Mouse (Mus musculus) CH12.LX (cell line): ENCODE data around the gene Rbpjl. TPM values are rescaled to one million over a fixed set of nuclear protein-coding genes. Genes with fewer than 3 reads are reported as not detected.
A peak's percentile ranks its signal among the peaks of the same experiment; 100 is the strongest.

ENCODE experiments used
- DNase-seq: peaks from one replicate; pipeline ENCODE4 v3.0.0-alpha.2; 2013; ENCODE audit errors: extremely low read depth
- H3K27ac ChIP-seq: 2 replicates; pipeline ENCODE4 v1.5.1; 2012; ENCODE audit warnings: low read depth, mild to moderate bottlenecking, control low read depth, moderate library complexity; ENCODE audit not compliant: insufficient read depth
- H3K27me3 ChIP-seq: replicated peaks from 2 replicates; pipeline ENCODE3; 2012; ENCODE audit warnings: inconsistent platforms
- H3K36me3 ChIP-seq, 2 experiments: replicated peaks in 1 of 2; 2 replicates each; pipeline versions ENCODE3 to v1.6.1; 2012; ENCODE audit warnings: inconsistent platforms in 1 of 2, low read length in 1 of 2, mild to moderate bottlenecking in 1 of 2, mixed read lengths in 1 of 2, moderate library complexity in 1 of 2; ENCODE audit not compliant: control insufficient read depth in 1 of 2, insufficient read depth in 1 of 2
- H3K4me1 ChIP-seq, 2 experiments: 2 replicates each; pipeline ENCODE4 v1.6.1; 2012; ENCODE audit warnings: inconsistent platforms in 1 of 2, moderate library complexity in 1 of 2; ENCODE audit not compliant: insufficient read depth in 2 of 2, control insufficient read depth in 1 of 2
- H3K4me2 ChIP-seq: 2 replicates; pipeline ENCODE4 v1.6.1; 2012; ENCODE audit warnings: low read depth, mild to moderate bottlenecking, control low read depth; ENCODE audit not compliant: poor library complexity, insufficient read depth, severe bottlenecking
- H3K4me3 ChIP-seq, 3 experiments: fragments of 150-350 bp in 1 of 3; sonication (generic) in 1 of 3; replicated peaks in 1 of 3; 2 replicates each; pipeline versions ENCODE3 to v1.5.1; 2011 to 2012; ENCODE audit warnings: low read depth in 2 of 3, low read length in 2 of 3, mild to moderate bottlenecking in 2 of 3, moderate library complexity in 2 of 3, control low read depth in 1 of 3, improper control_type of control experiment in 1 of 3, inconsistent platforms in 1 of 3, mixed read lengths in 1 of 3; ENCODE audit not compliant: poor library complexity in 1 of 3
- H3K79me2 ChIP-seq: replicated peaks from 2 replicates; pipeline ENCODE4 v1.6.1; 2012; ENCODE audit warnings: mild to moderate bottlenecking, moderate library complexity; ENCODE audit not compliant: control insufficient read depth, poor library complexity, insufficient read depth, severe bottlenecking; ENCODE audit errors: extremely low read depth
- H3K9ac ChIP-seq: 2 replicates; pipeline ENCODE4 v1.6.1; 2012; ENCODE audit warnings: low read depth, mild to moderate bottlenecking, control low read depth, moderate library complexity; ENCODE audit not compliant: insufficient read depth
- H3K9me3 ChIP-seq: replicated peaks from 2 replicates; pipeline ENCODE3; 2012; ENCODE audit warnings: low read length, inconsistent platforms, mixed read lengths
- BHLHE40 ChIP-seq: IDR thresholded peaks from 2 replicates; pipeline ENCODE4 v1.6.1; 2011; ENCODE audit warnings: mild to moderate bottlenecking, low read depth, low read length, improper control_type of control experiment
- CHD1 ChIP-seq: IDR thresholded peaks from 2 replicates; pipeline ENCODE4 v1.6.1; 2012; ENCODE audit warnings: low read depth, low read length, improper control_type of control experiment, inconsistent platforms
- CHD2 ChIP-seq: IDR thresholded peaks from 2 replicates; pipeline ENCODE4 v1.6.1; 2011; ENCODE audit warnings: low read length, improper control_type of control experiment
- CTCF ChIP-seq, 2 experiments: IDR thresholded peaks in 1 of 2; conservative IDR thresholded peaks in 1 of 2; 2 replicates each; pipeline ENCODE4 v1.5.1; 2011 to 2012; ENCODE audit warnings: low read depth in 2 of 2, low read length in 2 of 2, improper control_type of control experiment in 1 of 2, inconsistent platforms in 1 of 2, mild to moderate bottlenecking in 1 of 2, moderate library complexity in 1 of 2
- E2F4 ChIP-seq: IDR thresholded peaks from 2 replicates; pipeline ENCODE4 v1.6.1; 2011; ENCODE audit warnings: low read depth, low read length, improper control_type of control experiment; ENCODE audit not compliant: insufficient replicate concordance
- ELF1 ChIP-seq: IDR thresholded peaks from 2 replicates; pipeline ENCODE4 v1.6.1; 2014; ENCODE audit warnings: low read depth, mild to moderate bottlenecking, inconsistent platforms, low read length, improper control_type of control experiment
- EP300 ChIP-seq: IDR thresholded peaks from 2 replicates; pipeline ENCODE4 v1.6.1; 2011; ENCODE audit warnings: low read length, improper control_type of control experiment
- ETS1 ChIP-seq: conservative IDR thresholded peaks from 2 replicates; pipeline ENCODE4 v1.6.1; 2012; ENCODE audit warnings: low read depth, mild to moderate bottlenecking, inconsistent platforms, low read length, improper control_type of control experiment, moderate library complexity
- GABPA ChIP-seq: IDR thresholded peaks from 2 replicates; pipeline ENCODE4 v1.6.1; 2012; ENCODE audit warnings: low read depth, low read length, improper control_type of control experiment, inconsistent platforms; ENCODE audit not compliant: insufficient replicate concordance
- HCFC1 ChIP-seq: IDR thresholded peaks from 2 replicates; pipeline ENCODE4 v1.6.1; 2012; ENCODE audit warnings: low read depth, mild to moderate bottlenecking, inconsistent platforms, low read length, improper control_type of control experiment
- JUN ChIP-seq: IDR thresholded peaks from 2 replicates; pipeline ENCODE4 v1.6.1; 2011; ENCODE audit warnings: low read depth, mild to moderate bottlenecking, low read length, improper control_type of control experiment, moderate library complexity; ENCODE audit not compliant: insufficient read depth
- KAT2A ChIP-seq: IDR thresholded peaks from 2 replicates; pipeline ENCODE4 v1.6.1; 2012; ENCODE audit warnings: low read length, improper control_type of control experiment, inconsistent platforms; ENCODE audit not compliant: insufficient replicate concordance
- MAX ChIP-seq: IDR thresholded peaks from 2 replicates; pipeline ENCODE4 v1.6.1; 2011; ENCODE audit warnings: low read length, improper control_type of control experiment
- MAZ ChIP-seq: IDR thresholded peaks from 2 replicates; pipeline ENCODE4 v1.6.1; 2012; ENCODE audit warnings: low read depth, mild to moderate bottlenecking, inconsistent platforms, low read length, improper control_type of control experiment, moderate library complexity
- MXI1 ChIP-seq: IDR thresholded peaks from 2 replicates; pipeline ENCODE4 v1.6.1; 2011; ENCODE audit warnings: mild to moderate bottlenecking, low read depth, low read length, improper control_type of control experiment
- MYC ChIP-seq: IDR thresholded peaks from 2 replicates; pipeline ENCODE4 v1.6.1; 2011; ENCODE audit warnings: low read depth, mild to moderate bottlenecking, improper control_type of control experiment, low read length
- NRF1 ChIP-seq: IDR thresholded peaks from 2 replicates; pipeline ENCODE4 v1.6.1; 2014; ENCODE audit warnings: low read depth, mild to moderate bottlenecking, inconsistent platforms, low read length, improper control_type of control experiment, moderate library complexity
- PAX5 ChIP-seq: IDR thresholded peaks from 2 replicates; pipeline ENCODE4 v1.6.1; 2012; ENCODE audit warnings: low read length, inconsistent platforms, mixed read lengths
- POLR2A ChIP-seq: IDR thresholded peaks from 2 replicates; pipeline ENCODE4 v1.6.1; 2011; ENCODE audit warnings: low read depth, mild to moderate bottlenecking, improper control_type of control experiment, low read length
- RAD21 ChIP-seq: IDR thresholded peaks from 2 replicates; pipeline ENCODE4 v1.6.1; 2011; ENCODE audit warnings: low read depth, mild to moderate bottlenecking, low read length, improper control_type of control experiment, moderate library complexity
- RCOR1 ChIP-seq: conservative IDR thresholded peaks from 2 replicates; pipeline ENCODE4 v1.6.1; 2012; ENCODE audit warnings: low read depth, mild to moderate bottlenecking, inconsistent platforms, low read length, improper control_type of control experiment
- SIN3A ChIP-seq: IDR thresholded peaks from 2 replicates; pipeline ENCODE4 v1.6.1; 2012; ENCODE audit warnings: low read length, improper control_type of control experiment, inconsistent platforms
- TBP ChIP-seq: conservative IDR thresholded peaks from 2 replicates; pipeline ENCODE4 v1.6.1; 2011; ENCODE audit warnings: low read depth, low read length, improper control_type of control experiment
- TCF12 ChIP-seq: IDR thresholded peaks from 2 replicates; pipeline ENCODE4 v1.6.1; 2014; ENCODE audit warnings: low read depth, mild to moderate bottlenecking, inconsistent platforms, low read length, improper control_type of control experiment
- UBTF ChIP-seq: IDR thresholded peaks from 2 replicates; pipeline ENCODE4 v1.6.1; 2012; ENCODE audit warnings: low read depth, mild to moderate bottlenecking, inconsistent platforms, low read length, improper control_type of control experiment, moderate library complexity
- ZC3H11A ChIP-seq: IDR thresholded peaks from 2 replicates; pipeline ENCODE4 v1.6.1; 2012; ENCODE audit warnings: low read depth, mild to moderate bottlenecking, inconsistent platforms, low read length, improper control_type of control experiment
- ZMIZ1 ChIP-seq: IDR thresholded peaks from 2 replicates; pipeline ENCODE4 v1.6.1; 2012; ENCODE audit warnings: low read depth, mild to moderate bottlenecking, inconsistent platforms, low read length, improper control_type of control experiment
- ZNF384 ChIP-seq: IDR thresholded peaks from 2 replicates; pipeline ENCODE4 v1.6.1; 2012; ENCODE audit warnings: low read depth, low read length, improper control_type of control experiment, inconsistent platforms
- dilution Hi-C: fragments of 300-500 bp; cut with MboI; formaldehyde crosslinking; loops from 2 replicates; pipeline ENCODE4 v1.14.3; 2020; ENCODE audit warnings: low sequenced_read_pairs; ENCODE audit not compliant: extremely low pct_unique_long_range_greater_than_20kb, extremely low pct_ligation_motif_present
- in situ Hi-C: fragments of 300-500 bp; cut with MboI; formaldehyde crosslinking; loops from 3 replicates; pipeline ENCODE4 v1.14.3; 2019; ENCODE audit warnings: low sequenced_read_pairs, low pct_ligation_motif_present, low pct_unique_long_range_greater_than_20kb, mixed read lengths
- polyA plus RNA-seq: library from polyadenylated mRNA; unstranded; fragments of >175 nt; gene quantifications from 2 replicates; pipeline ENCODE4 v1.2.1, GENCODE M21; 2012; ENCODE audit warnings: low read depth; ENCODE audit not compliant: insufficient read length
- total RNA-seq, 2 experiments: library from RNA; depleted of rRNA; stranded (reverse); fragments of 300-350 nt in 1 of 2; fragments of >200 nt in 1 of 2; gene quantifications; 2 replicates each; pipeline ENCODE4 v1.2.3; 2012 to 2014

Rbpjl gene
- total and polyA plus RNA-seq, 3 experiments, result 0.08 TPM; not detected in 2

DNA sequence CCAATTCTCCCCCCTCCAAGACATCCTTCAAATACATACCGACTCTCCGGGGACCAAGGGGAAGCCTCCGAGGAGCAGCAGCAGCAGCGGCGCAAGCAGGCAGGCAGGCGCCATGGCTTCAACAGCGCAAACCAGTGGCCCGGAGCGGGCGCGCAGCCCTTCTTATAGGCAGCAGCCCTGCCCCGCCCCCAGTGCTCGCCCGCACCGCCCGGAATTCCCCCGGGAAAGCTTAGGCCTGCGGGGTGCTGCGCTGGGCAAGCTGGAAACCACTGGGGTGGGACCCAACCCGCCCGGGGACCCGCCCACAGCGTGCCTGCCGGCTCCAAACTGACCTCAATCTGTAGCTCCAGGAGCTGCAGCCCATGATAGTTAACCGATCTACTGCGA lies 40.1 kb downstream of the Rbpjl start (continued):
- TF ChIP-seq KAT2A (peak; percentile 67; the same call in 1 of the 2 replicates), ELF1 (peak; percentile 54; the same call in 1 of the 2 replicates), JUN (no peak), E2F4 (no peak), EP300 (no peak; the same call in 1 of the 2 replicates), TBP (peak; percentile 91), SIN3A (peak; percentile 64; the same call in 1 of the 2 replicates), POLR2A (peak; percentile 98), MAZ (peak; percentile 88), MAX (0 out of 2 replicates have a peak, but pooled peaks have one; percentile 7), GABPA (no peak), RAD21 (peak; percentile 5), MXI1 (peak; percentile 55; the same call in 1 of the 2 replicates), CHD2 (peak; percentile 69; the same call in 1 of the 2 replicates), ZC3H11A (no peak), ZMIZ1 (peak; percentile 98), TCF12 (peak; percentile 87), ETS1 (peak; percentile 78), CTCF (conservative IDR thresholded peaks at IDR 0.05 in 1 of 2, IDR thresholded peaks at IDR 0.05 in 1 of 2; ENCODE audit: low read depth in 2 of 2, low read length in 2 of 2) (no peak), RCOR1 (peak; percentile 51; the same call in 1 of the 2 replicates)

DNA sequence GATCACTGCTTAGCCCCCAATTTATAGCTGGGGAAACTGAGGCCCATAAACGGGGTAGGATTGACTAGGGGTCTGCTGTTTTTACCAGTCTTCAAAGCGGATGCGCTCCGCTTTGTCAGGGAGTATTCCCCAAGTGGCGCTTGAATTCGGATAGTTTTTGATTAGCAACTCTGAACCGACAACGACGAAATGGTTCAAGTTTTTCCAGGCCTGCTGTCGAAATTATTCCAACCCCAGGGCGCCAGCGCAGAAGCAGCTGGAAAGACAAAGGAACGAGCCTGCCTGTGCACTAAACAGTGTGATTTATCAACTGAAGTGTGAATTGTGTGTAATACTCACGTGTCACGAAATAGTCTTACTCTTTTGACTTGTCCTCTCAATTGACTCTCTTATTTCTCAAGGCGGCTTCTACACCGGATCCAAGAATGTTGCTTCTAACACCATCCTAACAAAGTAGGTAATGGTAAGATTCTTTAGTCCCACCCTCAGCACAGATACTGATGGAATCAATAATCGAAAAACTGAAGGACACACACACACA lies 40.6 kb downstream of the Rbpjl start, which contains the start of gene Sdc4:
Gene Sdc4 (minus strand): TSS at position 428 of the 541 bp plus-strand sequence.
- peak within 1 kb of the TSS; percentile 87 for H3K9ac ChIP-seq
- dilution Hi-C loops, result no loop called here

More for the DNA sequence above, 40.6 kb downstream of the Rbpjl start, which contains the start of gene Sdc4:
- no peaks in the 10 kb centered on the region for H3K9me3 ChIP-seq
- peaks cover 31% of the 10 kb centered on the region for H3K79me2 ChIP-seq
- DNase-seq, result no peak
- H3K27ac ChIP-seq, result peak within 1 kb of the TSS; percentile 10; the same call in 1 of the 2 replicates
- in situ Hi-C loops, result no loop called here
- H3K27me3 ChIP-seq, result peaks cover 20% of the 10 kb centered on the region
- H3K4me2 ChIP-seq, result peak within 1 kb of the TSS; percentile 77
- peaks cover 14 to 51% of the 10 kb centered on the region in 2 experiments; a peak in 3 of 4 replicates for H3K4me1 ChIP-seq
- TF ChIP-seq MXI1 (no peak), RCOR1 (no peak), HCFC1 (no peak), CTCF (conservative IDR thresholded peaks at IDR 0.05 in 1 of 2, IDR thresholded peaks at IDR 0.05 in 1 of 2; ENCODE audit: low read depth in 2 of 2, low read length in 2 of 2) (no peak), TCF12 (no peak), ZMIZ1 (no peak), SIN3A (no peak), E2F4 (no peak), GABPA (no peak), MYC (no peak), KAT2A (no peak), MAZ (no peak), PAX5 (no peak), UBTF (no peak), POLR2A (no peak), NRF1 (no peak), CHD1 (no peak), ELF1 (no peak), ZNF384 (no peak), BHLHE40 (no peak)
- TF ChIP-seq, all 38 proteins: peak for 0
- H3K4me3 ChIP-seq, result peak within 1 kb of the TSS; percentile 58 to 72 (median 63)
- peaks cover 0 to 15% of the 10 kb centered on the region in 2 experiments for H3K36me3 ChIP-seq
